Mouse (Mus musculus) thymus, adult 2 months (tissue): Measurements from ENCODE around the gene Gm48551. TPM values are rescaled to one million over a fixed set of nuclear protein-coding genes. Genes with fewer than 3 reads are reported as not detected.

ENCODE experiments used
- DNase-seq: peaks from one replicate; pipeline ENCODE4 v3.0.0; 2021
- H3K27ac ChIP-seq: fragments of 200-500 bp; 2 replicates; pipeline ENCODE4 v1.5.1; 2012; ENCODE audit warnings: low read length, control low read depth; ENCODE audit not compliant: control insufficient read depth, insufficient read depth
- H3K27me3 ChIP-seq: fragments of 200-500 bp; 2 replicates; pipeline ENCODE4 v1.6.1; 2012; ENCODE audit warnings: mild to moderate bottlenecking, low read length, moderate library complexity, mixed read lengths; ENCODE audit not compliant: control insufficient read depth, insufficient read depth
- H3K36me3 ChIP-seq: fragments of 200-500 bp; 2 replicates; pipeline ENCODE4 v1.6.1; 2012; ENCODE audit warnings: mild to moderate bottlenecking, low read length, moderate library complexity; ENCODE audit not compliant: control insufficient read depth, insufficient read depth
- H3K4me1 ChIP-seq: fragments of 200-500 bp; replicated peaks from 2 replicates; pipeline ENCODE4 v1.6.1; 2012; ENCODE audit warnings: low read length; ENCODE audit not compliant: control insufficient read depth, insufficient read depth
- H3K4me3 ChIP-seq: fragments of 200-500 bp; 2 replicates; pipeline ENCODE4 v1.5.1; 2012; ENCODE audit warnings: mild to moderate bottlenecking, low read length, control low read depth, moderate library complexity; ENCODE audit not compliant: control insufficient read depth, insufficient read depth
- CTCF ChIP-seq: fragments of 200-500 bp; IDR thresholded peaks from 2 replicates; pipeline ENCODE4 v1.5.1; 2012; ENCODE audit warnings: mild to moderate bottlenecking, control low read depth, low read length, moderate library complexity, borderline replicate concordance; ENCODE audit not compliant: control insufficient read depth, poor library complexity, insufficient read depth; ENCODE audit errors: extremely low read depth
- POLR2A ChIP-seq: fragments of 200-500 bp; IDR thresholded peaks from 2 replicates; pipeline ENCODE4 v1.6.1; 2012; ENCODE audit warnings: mild to moderate bottlenecking, low read length, control low read depth, moderate library complexity; ENCODE audit not compliant: control insufficient read depth, poor library complexity, insufficient read depth; ENCODE audit errors: extremely low read depth
- WGBS: fragments of 180-500 bp; shearing (Covaris S2); methylation state at CpG from one replicate; pipeline ENCODE4 v1.1.7; 2018; 5-methylcytosine and 5-hydroxymethylcytosine counted together
- polyA plus RNA-seq: library from polyadenylated mRNA; depleted of rRNA; stranded (reverse); fragments of >200 nt; gene quantifications from 2 replicates; pipeline ENCODE4 v1.2.3, GENCODE M21; 2012

The Gm48551 gene
- polyA plus RNA-seq, 1 experiment: 5.3 TPM

DNA sequence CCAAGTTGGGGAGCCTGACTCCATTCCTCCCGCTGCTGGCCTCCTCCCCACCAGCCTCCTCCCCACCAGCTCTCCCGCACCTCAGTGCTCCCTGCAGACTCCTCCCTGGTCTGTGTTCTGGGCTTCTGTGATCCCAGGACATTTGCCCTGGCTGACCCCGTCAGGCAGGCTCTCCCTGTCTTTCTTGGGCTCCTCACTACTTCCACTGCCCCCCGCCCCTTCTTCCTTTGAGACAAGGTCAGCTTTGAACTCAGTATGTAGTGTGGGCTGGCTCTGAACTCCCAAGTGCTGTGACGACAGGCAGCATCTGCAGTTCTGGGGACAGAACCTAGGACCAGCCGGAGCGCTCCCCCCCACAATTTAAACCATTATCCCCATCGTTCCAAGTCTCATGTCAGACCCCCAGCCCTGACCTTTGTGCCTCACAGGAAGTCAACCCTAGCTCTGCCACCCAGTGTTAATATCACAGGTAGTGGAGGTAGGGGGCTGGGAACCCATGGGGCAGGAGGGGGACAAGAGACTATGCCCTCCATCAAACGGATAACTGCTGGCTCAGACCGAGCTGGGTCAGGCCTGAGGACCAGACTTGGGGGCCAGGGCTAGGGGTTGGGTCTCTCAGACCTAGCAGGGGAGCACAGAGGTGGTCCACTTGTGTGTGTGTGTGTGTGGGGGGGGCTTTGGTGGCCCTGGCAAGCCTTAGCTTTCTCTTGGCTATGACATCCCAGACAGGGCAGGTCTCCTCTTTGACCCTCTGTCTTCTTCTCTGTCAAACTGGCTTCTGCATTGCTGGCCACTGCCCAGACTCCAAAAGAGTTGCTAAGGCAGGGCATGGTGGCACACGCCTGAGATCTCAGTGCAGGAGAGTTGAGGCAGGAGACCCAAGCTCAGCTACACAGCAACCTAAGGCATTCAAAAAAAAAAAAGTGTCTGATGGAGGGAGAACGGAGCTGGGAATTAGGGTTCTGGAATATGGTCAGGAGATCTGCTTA, 33.3 kb downstream of the Gm48551 start:
- Histone ChIP-seq H3K27ac (no peak overlapping the region), H3K4me1 (peaks cover 8% of the 10 kb centered on the region), H3K4me3 (no peak overlapping the region), H3K27me3 (no peaks in the 10 kb centered on the region), H3K36me3 (no peaks in the 10 kb centered on the region)
- TF ChIP-seq CTCF (no peak), POLR2A (no peak)
- DNase-seq: no peak
- 79% methylated on average over 12 of the region's 12 CpGs for WGBS

DNA sequence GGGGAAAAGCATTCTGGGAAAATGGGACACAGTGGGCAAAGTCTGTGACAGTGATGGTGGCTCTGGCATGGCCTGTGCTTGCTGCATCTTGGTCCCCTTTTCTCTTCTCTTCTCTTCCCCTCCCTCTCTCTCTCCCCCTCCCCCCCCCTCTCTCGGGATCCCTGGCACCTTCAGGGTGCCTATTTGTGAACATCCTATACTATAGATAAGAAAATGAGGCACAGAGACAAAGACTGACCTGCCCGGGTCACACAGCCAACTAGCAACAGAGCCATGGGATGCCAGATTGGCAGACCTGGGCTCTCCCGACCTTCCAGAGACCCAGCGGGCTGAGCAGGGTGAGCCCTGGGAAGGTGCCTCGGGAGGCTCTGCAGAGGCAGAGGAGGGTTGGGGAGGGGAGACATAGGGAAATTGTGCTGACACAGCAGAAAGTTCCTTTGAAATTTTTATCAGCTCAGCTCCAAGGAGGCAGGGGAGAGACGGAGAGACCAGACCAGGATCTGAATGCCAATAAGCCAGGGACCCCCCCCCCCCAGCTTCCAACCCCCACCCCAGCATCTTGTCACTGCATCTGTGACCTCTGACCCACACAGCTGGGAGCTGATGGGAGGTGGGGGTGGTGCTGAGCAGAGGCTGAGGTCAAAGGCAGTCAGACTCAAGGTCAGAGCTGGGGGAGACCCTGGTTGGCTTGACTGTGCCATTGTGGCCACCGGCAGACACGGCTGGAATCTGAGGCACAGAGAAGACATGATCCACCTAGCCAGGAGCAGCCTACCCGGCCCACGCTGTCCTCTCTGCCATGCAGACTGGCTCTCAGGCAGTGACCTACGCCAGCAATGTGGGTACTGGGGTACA, 34.2 kb downstream of the Gm48551 start:
- no peak for TF ChIP-seq CTCF
- H3K4me3 ChIP-seq: no peak overlapping the region
- H3K27me3 ChIP-seq: no peaks in the 10 kb centered on the region
- no peak for DNase-seq
- H3K36me3 ChIP-seq: no peaks in the 10 kb centered on the region
- no peak overlapping the region for H3K27ac ChIP-seq
- peaks cover 8% of the 10 kb centered on the region for H3K4me1 ChIP-seq
- WGBS: 90% methylated on average over 11 of the region's 11 CpGs

DNA sequence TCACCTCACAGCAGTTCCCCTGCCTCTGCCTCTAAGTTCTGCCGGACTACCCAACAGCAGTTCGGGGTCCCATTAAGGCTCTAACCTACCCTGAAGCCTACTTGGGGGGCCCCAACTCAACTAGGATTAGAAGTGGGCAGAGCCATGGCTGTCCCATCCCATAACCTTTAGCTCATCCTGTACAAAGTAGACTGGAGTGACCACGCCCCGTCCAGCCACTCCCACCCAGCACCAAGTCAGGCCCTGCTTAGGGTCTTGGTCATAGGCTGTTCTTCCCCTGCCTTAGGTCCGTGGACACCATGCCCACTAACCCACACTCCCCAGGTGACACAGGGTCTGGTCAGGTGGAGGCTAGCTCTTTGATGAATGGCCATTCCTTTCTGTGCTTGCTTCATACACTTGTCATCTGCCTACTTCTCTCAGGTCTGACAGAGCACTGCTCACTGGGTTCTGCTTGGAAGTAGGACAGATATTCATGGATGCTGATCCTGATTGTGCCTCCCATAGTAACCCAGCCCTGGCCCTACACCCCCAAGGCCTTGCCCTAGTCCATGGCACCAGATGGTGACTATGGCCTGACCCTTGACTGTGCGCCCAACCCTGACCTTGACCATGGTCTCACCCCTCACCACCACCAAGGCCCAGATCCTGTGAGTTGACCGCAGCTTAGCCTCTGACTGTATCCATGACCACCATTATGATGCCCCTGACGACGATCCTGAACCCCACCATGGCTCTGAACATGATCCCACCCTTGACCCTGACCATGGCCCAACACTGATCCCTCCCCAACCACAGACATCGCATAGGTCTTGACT, 35.1 kb downstream of the Gm48551 start:
- Histone ChIP-seq H3K36me3 (no peaks in the 10 kb centered on the region), H3K27ac (no peak overlapping the region), H3K4me1 (no peaks in the 10 kb centered on the region; the same call in 1 of the 2 replicates), H3K4me3 (no peak overlapping the region), H3K27me3 (no peaks in the 10 kb centered on the region)
- no peak for DNase-seq
- TF ChIP-seq CTCF (no peak), POLR2A (no peak)
- WGBS: 94% methylated on average over 10 of the region's 10 CpGs

DNA sequence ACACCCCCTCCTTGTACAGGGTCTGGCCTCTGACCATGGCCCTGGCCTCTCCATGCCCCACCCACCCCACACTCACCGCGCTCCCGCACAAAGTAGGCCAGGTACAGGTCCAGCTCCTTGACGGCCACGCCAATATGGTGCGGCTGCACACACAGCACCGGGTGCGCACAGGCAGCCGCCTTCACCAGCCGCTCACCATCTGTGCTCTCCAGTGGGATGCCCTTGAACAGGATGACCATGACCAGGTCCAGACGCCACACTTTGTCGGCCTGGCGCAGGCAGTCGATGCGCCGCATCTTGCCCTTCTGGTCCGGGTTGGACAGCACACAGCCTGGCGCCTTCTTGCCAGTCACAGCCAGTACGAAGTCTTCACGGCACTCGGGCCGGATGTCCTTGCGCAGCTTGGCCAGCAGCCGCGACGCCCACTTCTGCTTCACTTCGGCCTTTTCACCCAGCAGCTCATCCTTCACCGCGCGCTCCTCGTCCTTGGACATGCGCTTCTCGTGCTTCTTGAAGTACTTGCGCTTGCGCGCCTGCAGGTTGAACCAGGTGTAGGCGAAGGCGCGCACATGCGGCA, 36.0 kb downstream of the Gm48551 start:
- no peak for DNase-seq
- Histone ChIP-seq H3K4me3 (no peak overlapping the region), H3K36me3 (no peaks in the 10 kb centered on the region), H3K27ac (no peak overlapping the region), H3K27me3 (no peaks in the 10 kb centered on the region), H3K4me1 (no peaks in the 10 kb centered on the region; the same call in 1 of the 2 replicates)
- 97% methylated on average over 40 of the region's 40 CpGs for WGBS
- TF ChIP-seq CTCF: no peak
- TF ChIP-seq POLR2A: no peak

DNA sequence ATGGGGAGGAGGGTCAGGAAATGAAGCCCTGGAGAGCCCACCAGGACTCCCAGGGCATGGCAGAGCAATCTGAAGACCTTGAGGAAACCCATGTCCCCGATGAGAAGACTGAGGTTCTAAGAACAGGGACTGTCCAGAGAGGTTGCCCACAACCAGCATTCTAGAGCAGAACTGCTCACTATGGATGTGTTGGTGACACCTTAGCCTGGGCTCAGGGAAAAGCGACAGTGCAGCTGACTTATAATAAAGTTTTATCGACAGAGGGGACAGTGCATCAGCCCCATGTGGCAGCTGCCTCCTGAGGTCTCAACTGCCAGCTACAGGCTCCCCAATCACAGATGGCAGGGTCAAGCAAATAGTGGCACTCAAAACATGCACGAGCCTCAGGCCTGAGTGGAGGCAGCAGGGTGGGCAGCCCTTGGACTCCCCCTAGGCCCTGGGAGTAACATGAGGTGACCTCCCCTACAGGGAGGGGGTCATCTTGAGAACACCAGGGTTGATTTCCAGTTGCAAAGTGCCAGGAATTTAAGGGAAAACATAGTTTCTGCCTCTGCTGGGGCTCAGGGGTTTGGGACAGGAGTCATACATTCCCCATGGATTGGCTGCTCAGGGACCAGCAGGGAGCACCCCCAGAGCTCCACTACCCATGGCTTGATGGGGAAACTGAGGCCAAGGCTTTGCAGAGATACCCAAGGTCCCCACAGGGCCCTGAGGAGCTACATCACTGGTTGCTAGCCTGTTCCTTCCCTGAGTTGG, 37.0 kb downstream of the Gm48551 start:
- Histone ChIP-seq H3K27me3 (no peaks in the 10 kb centered on the region), H3K27ac (no peak overlapping the region), H3K4me3 (no peak overlapping the region), H3K4me1 (peaks cover 4% of the 10 kb centered on the region; the same call in 1 of the 2 replicates), H3K36me3 (no peaks in the 10 kb centered on the region)
- TF ChIP-seq POLR2A (no peak), CTCF (no peak)
- 86% methylated on average over 4 of the region's 4 CpGs for WGBS
- DNase-seq: no peak
